Mouse (Mus musculus) neural tube, embryonic 14.5 days (tissue): Measurements from ENCODE around the gene Fgfr2. TPM values are rescaled to one million over a fixed set of nuclear protein-coding genes. Genes with fewer than 3 reads are reported as not detected.

ENCODE experiments used
- ATAC-seq: fragments of 200-750 bp; cut with Nextera tagmentation; 2 replicates; pipeline ENCODE4 v1.8.0; 2017; ENCODE audit warnings: low read depth, mild to moderate bottlenecking, moderate TSS enrichment, moderate library complexity
- H3K27ac ChIP-seq: fragments of 300-500 bp; sonication (generic); 2 replicates; pipeline ENCODE4 v1.5.1; 2014; ENCODE audit warnings: low read depth, mild to moderate bottlenecking, control low read depth, low read length, moderate library complexity, mixed read lengths
- H3K27me3 ChIP-seq: fragments of 300-500 bp; sonication (generic); 2 replicates; pipeline ENCODE4 v1.6.1; 2014; ENCODE audit warnings: low read length; ENCODE audit not compliant: control insufficient read depth, insufficient read depth
- H3K36me3 ChIP-seq: fragments of 300-500 bp; sonication (generic); 2 replicates; pipeline ENCODE4 v1.6.1; 2014; ENCODE audit warnings: low read length, mixed read lengths; ENCODE audit not compliant: control insufficient read depth, insufficient read depth
- H3K4me1 ChIP-seq: fragments of 300-500 bp; sonication (generic); 2 replicates; pipeline ENCODE4 v1.6.1; 2014; ENCODE audit warnings: low read length; ENCODE audit not compliant: control insufficient read depth, insufficient read depth
- H3K4me2 ChIP-seq: fragments of 300-500 bp; sonication (generic); 2 replicates; pipeline ENCODE4 v1.6.1; 2014; ENCODE audit warnings: mild to moderate bottlenecking, low read depth, low read length, control low read depth
- H3K4me3 ChIP-seq: fragments of 300-500 bp; sonication (generic); 2 replicates; pipeline ENCODE4 v1.5.1; 2014; ENCODE audit warnings: low read depth, low read length, control low read depth, mixed read lengths
- H3K9ac ChIP-seq: fragments of 300-500 bp; sonication (generic); replicated peaks from 2 replicates; pipeline ENCODE4 v1.6.1; 2014; ENCODE audit warnings: low read depth, mild to moderate bottlenecking, control low read depth, low read length, mixed read lengths
- H3K9me3 ChIP-seq: fragments of 300-500 bp; sonication (generic); 2 replicates; pipeline ENCODE4 v1.6.1; 2016; ENCODE audit warnings: low read length; ENCODE audit not compliant: control insufficient read depth
- WGBS: fragments of 180-500 bp; shearing (Covaris S2); extraction: QIAGEN DNeasy Blood & Tissue Kit; methylation state at CpG from one replicate; pipeline ENCODE4 v1.1.7; 2014; 5-methylcytosine and 5-hydroxymethylcytosine counted together
- polyA plus RNA-seq: library from polyadenylated mRNA; unstranded; fragments of >200 nt; fragmentation: Nextera tagmentation; extraction: Ambion mirVana; gene quantifications from 2 replicates; pipeline ENCODE4 v1.2.1, GENCODE M21; 2014

The Fgfr2 gene
- polyA plus RNA-seq, 1 experiment from 2014 or later: 28.1 TPM

DNA sequence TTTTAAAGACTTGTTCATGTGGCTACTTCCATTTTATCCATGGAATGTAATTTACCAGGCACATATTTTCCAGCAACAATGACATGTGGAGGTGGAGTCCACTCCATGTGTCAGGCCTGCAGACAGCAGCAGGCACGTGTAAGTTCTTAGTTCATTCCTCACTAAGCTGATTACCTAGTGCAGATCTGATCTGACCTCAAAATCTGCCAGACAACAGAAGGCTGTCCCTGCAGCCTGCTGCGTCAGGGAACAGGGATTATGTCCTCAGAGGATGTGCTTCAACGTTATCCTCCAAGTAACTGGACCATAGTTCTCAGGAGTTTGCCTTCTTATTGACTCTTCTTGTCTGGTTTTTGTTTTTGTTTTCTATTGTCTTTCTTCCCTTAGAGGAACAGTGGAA, 201.2 kb downstream of the Fgfr2 start:
- no peaks in the 10 kb centered on the region for H3K4me1 ChIP-seq
- H3K9ac ChIP-seq: no peak overlapping the region
- H3K9me3 ChIP-seq: no peaks in the 10 kb centered on the region
- H3K4me2 ChIP-seq: no peak overlapping the region
- ATAC-seq: no peak
- H3K36me3 ChIP-seq: no peaks in the 10 kb centered on the region
- WGBS: 66% methylated on average over 3 of the region's 3 CpGs
- H3K27me3 ChIP-seq: no peaks in the 10 kb centered on the region
- H3K4me3 ChIP-seq: no peak overlapping the region
- H3K27ac ChIP-seq: no peak overlapping the region

- no peaks in the 10 kb centered on the region for H3K4me1 ChIP-seq
- no peaks in the 10 kb centered on the region for H3K9me3 ChIP-seq
- no peak overlapping the region for H3K4me3 ChIP-seq
- no peaks in the 10 kb centered on the region for H3K36me3 ChIP-seq
- no peak overlapping the region for H3K27ac ChIP-seq
- H3K27me3 ChIP-seq: no peaks in the 10 kb centered on the region
- H3K4me2 ChIP-seq: no peak overlapping the region
- no peak overlapping the region for H3K9ac ChIP-seq
- no peak for ATAC-seq
- 89% methylated on average over 3 of the region's 3 CpGs for WGBS
Observed at GRCm38 (mm10) chr7:132903796-132904195, 219.4 kb downstream of the Fgfr2 start.

DNA sequence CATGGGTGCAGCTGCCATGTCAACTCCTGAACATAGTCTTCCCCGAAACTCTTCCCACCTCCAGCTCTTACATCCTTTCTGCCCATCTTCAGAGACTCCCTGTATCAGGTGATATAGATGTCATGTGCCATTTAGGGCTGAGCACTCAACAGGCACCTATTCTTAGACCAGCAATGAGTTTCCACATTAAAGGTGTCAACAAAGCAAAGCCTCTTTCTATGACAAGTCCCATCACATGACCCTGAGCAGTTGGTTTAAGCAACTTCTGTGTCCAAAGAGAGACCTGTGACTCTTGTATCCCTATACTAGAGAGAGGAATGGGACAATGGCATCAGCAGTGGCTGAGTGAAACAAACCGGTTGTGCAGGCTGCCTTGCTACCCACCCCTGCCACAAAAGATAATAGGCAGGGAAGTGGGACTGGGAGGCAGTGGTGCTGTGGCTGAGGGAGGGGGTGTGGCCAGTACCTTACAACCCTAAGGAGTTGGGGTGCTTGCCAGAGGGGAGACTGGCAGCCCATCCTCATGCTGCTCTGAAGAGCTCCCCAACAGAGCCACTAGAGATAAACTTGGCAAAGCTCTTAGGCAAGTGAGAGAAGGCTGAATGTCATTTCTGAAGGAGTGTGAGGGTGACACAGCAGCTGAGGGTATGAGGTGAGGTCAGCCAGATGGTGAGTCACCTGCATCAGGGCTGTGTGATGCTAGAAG, 222.2 kb downstream of the Fgfr2 start:
- no peaks in the 10 kb centered on the region for H3K27me3 ChIP-seq
- no peaks in the 10 kb centered on the region for H3K9me3 ChIP-seq
- no peak overlapping the region for H3K4me3 ChIP-seq
- H3K9ac ChIP-seq: no peak overlapping the region
- ATAC-seq: no peak
- H3K4me1 ChIP-seq: no peaks in the 10 kb centered on the region
- no peaks in the 10 kb centered on the region for H3K36me3 ChIP-seq
- H3K4me2 ChIP-seq: no peak overlapping the region
- WGBS: 49% methylated on average over 2 of the region's 2 CpGs
- no peak overlapping the region for H3K27ac ChIP-seq

DNA sequence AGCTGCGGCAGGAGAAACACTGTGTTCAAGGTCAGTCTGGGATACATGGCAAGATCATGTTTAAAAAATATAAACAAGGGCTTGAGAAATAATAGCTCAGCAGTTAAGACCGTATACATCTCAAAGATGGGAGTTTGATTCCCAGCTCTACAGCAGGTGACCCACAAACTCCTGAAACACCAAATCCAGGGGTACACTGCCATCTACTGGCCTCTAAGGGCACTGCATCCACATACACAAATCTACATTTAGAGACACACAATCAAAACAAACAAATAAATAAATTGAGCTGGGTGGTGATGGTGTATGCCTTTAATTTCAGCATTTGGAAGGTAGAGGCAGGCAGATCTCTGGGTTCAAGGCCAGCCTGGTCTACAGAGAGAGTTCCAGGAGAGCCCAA, 224.9 kb downstream of the Fgfr2 start:
- WGBS: 92% methylated on average over 2 of the region's 2 CpGs
- no peaks in the 10 kb centered on the region for H3K4me1 ChIP-seq
- no peak overlapping the region for H3K4me2 ChIP-seq
- H3K36me3 ChIP-seq: no peaks in the 10 kb centered on the region
- H3K27me3 ChIP-seq: no peaks in the 10 kb centered on the region
- H3K9ac ChIP-seq: no peak overlapping the region
- no peak for ATAC-seq
- H3K27ac ChIP-seq: no peak overlapping the region
- no peaks in the 10 kb centered on the region for H3K9me3 ChIP-seq
- no peak overlapping the region for H3K4me3 ChIP-seq

- ATAC-seq: no peak
- WGBS: 81% methylated on average over 10 of the region's 10 CpGs
- Histone ChIP-seq H3K4me1 (no peaks in the 10 kb centered on the region), H3K27ac (no peak overlapping the region), H3K9ac (no peak overlapping the region), H3K27me3 (no peaks in the 10 kb centered on the region), H3K36me3 (no peaks in the 10 kb centered on the region), H3K9me3 (no peaks in the 10 kb centered on the region), H3K4me3 (no peak overlapping the region), H3K4me2 (no peak overlapping the region)
Observed at GRCm38 (mm10) chr7:132897258-132897657, 225.9 kb downstream of the Fgfr2 start.

GRCm38 (mm10) chr7:132896206-132896815, 226.8 kb downstream of the Fgfr2 start:
- no peak overlapping the region for H3K4me2 ChIP-seq
- H3K27ac ChIP-seq: no peak overlapping the region
- H3K9me3 ChIP-seq: no peaks in the 10 kb centered on the region
- H3K9ac ChIP-seq: no peak overlapping the region
- no peaks in the 10 kb centered on the region for H3K36me3 ChIP-seq
- no peaks in the 10 kb centered on the region for H3K4me1 ChIP-seq
- H3K27me3 ChIP-seq: no peaks in the 10 kb centered on the region
- no peak overlapping the region for H3K4me3 ChIP-seq
- ATAC-seq: no peak
- whole genome bisulfite sequencing: 92% methylated on average over 9 of the region's 9 CpGs

DNA sequence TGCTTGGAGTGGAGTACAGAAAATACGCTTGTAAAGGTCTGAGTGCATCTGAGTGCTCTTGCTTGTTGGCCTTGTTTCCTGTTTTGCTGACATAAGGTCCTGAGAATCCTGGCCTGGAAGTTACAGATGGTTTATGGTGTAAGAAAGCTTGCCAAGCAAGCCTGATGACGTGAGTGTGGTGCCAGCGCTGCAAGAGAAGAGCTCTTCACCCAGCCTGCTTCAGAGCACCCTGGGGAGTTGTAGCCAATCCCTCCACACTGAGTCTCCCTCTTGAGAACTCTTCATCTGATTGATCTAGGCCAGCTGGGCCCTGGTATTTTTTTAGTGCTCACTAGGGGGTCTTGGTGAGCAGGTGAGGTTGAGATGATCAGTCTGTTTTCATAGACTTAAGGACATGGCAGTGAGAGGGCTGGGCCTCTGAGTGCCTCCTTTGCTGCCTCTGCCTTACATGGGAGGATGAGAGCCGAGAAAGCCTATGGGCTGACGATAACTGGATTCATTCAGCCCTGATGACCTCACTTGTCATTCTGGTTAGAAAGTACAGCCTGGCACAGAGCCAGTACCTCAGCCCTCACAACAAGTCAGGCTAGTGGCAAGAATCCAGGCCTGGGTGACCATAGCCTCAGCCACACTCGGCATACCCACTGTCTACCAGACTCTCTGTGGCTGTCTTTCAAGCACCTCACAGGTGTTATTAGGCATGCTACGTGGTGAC, 228.2 kb downstream of the Fgfr2 start:
- H3K27ac ChIP-seq: no peak overlapping the region
- no peak for ATAC-seq
- no peak overlapping the region for H3K9ac ChIP-seq
- no peak overlapping the region for H3K4me2 ChIP-seq
- no peaks in the 10 kb centered on the region for H3K27me3 ChIP-seq
- no peaks in the 10 kb centered on the region for H3K36me3 ChIP-seq
- WGBS: 58% methylated on average over 7 of the region's 7 CpGs
- H3K4me3 ChIP-seq: no peak overlapping the region
- no peaks in the 10 kb centered on the region for H3K9me3 ChIP-seq
- H3K4me1 ChIP-seq: no peaks in the 10 kb centered on the region

DNA sequence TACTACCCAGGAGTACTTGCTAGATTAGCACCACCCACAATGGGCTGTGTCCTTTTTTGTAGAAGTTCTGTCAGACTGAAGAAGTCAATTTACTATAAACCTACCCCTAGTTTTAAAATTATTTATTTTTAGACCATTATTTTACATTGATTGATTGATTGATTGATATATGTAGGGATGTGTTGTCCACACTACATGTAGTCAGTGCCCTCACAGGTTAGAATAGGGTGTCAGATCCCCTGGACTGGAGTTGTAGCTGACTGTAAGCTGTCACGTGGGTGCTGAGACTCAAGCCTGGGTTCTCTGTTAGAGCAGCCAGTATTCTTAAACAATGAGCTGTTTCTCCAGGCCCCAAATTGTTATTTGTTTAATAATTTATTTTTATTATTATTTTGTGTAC, 229.8 kb downstream of the Fgfr2 start:
- no peaks in the 10 kb centered on the region for H3K27me3 ChIP-seq
- H3K9ac ChIP-seq: no peak overlapping the region
- 86% methylated on average over 1 of the region's 1 CpGs for WGBS
- no peak overlapping the region for H3K4me2 ChIP-seq
- no peaks in the 10 kb centered on the region for H3K9me3 ChIP-seq
- no peak overlapping the region for H3K4me3 ChIP-seq
- no peaks in the 10 kb centered on the region for H3K4me1 ChIP-seq
- no peak overlapping the region for H3K27ac ChIP-seq
- no peaks in the 10 kb centered on the region for H3K36me3 ChIP-seq
- ATAC-seq: no peak

- no peaks in the 10 kb centered on the region for H3K36me3 ChIP-seq
- no peaks in the 10 kb centered on the region for H3K4me1 ChIP-seq
- H3K27me3 ChIP-seq: no peaks in the 10 kb centered on the region
- WGBS: 82% methylated on average over 7 of the region's 7 CpGs
- no peak overlapping the region for H3K9ac ChIP-seq
- no peak overlapping the region for H3K27ac ChIP-seq
- H3K4me2 ChIP-seq: no peak overlapping the region
- ATAC-seq: no peak
- H3K4me3 ChIP-seq: no peak overlapping the region
- H3K9me3 ChIP-seq: no peaks in the 10 kb centered on the region
Observed at GRCm38 (mm10) chr7:132892806-132893205, 230.3 kb downstream of the Fgfr2 start.
